Mouse (Mus musculus) adrenal gland (tissue): ENCODE data around the gene Scg5.

Experiments
- intact Hi-C: fragments of 180-260 bp; cut with DNase I; formaldehyde crosslinking; loops from one replicate; pipeline ENCODE4 v1.15.1; 2025

Scg5 gene

GRCm38 (mm10) chr2:113806851-113807577 lies 21.9 kb downstream of the Scg5 start:
- intact Hi-C loops: loop anchor here (5.0 kb wide), 3 partner anchors 160 to 310 kb away; no protein-coding TSS in a partner anchor

- intact Hi-C loops: loop anchor here (5.0 kb wide), 3 partner anchors 158 to 308 kb away; no protein-coding TSS in a partner anchor
Measured at GRCm38 (mm10) chr2:113805765-113806164, 23.2 kb downstream of the Scg5 start.

- intact Hi-C loops: no loop called here
Measured at GRCm38 (mm10) chr2:113803753-113804152, 25.2 kb downstream of the Scg5 start.

- intact Hi-C loops: no loop called here
Measured at GRCm38 (mm10) chr2:113800846-113801245, 28.1 kb downstream of the Scg5 start.

GRCm38 (mm10) chr2:113798605-113799004 lies 30.3 kb downstream of the Scg5 start:
- intact Hi-C loops: no loop called here

- intact Hi-C loops: no loop called here
Measured at GRCm38 (mm10) chr2:113795186-113795585, 33.7 kb downstream of the Scg5 start.

- intact Hi-C loops: no loop called here
Measured at GRCm38 (mm10) chr2:113793521-113793920, 35.4 kb downstream of the Scg5 start.

- intact Hi-C loops: no loop called here
Measured at GRCm38 (mm10) chr2:113788821-113789387, 40.0 kb downstream of the Scg5 start.

- intact Hi-C loops: no loop called here
Measured at GRCm38 (mm10) chr2:113787882-113788281, 41.0 kb downstream of the Scg5 start.

- intact Hi-C loops: no loop called here
Measured at GRCm38 (mm10) chr2:113784851-113785250, 44.1 kb downstream of the Scg5 start.

- intact Hi-C loops: no loop called here
Measured at GRCm38 (mm10) chr2:113781521-113781920, 47.4 kb downstream of the Scg5 start.

- intact Hi-C loops: no loop called here
Measured at GRCm38 (mm10) chr2:113781107-113781506, 47.8 kb downstream of the Scg5 start.

GRCm38 (mm10) chr2:113779336-113779735 lies 49.6 kb downstream of the Scg5 start:
- intact Hi-C loops: no loop called here

GRCm38 (mm10) chr2:113778036-113778435 lies 50.9 kb downstream of the Scg5 start:
- intact Hi-C loops: no loop called here

- intact Hi-C loops: no loop called here
Measured at GRCm38 (mm10) chr2:113776297-113776696, 52.6 kb downstream of the Scg5 start.

- intact Hi-C loops: no loop called here
Measured at GRCm38 (mm10) chr2:113774150-113774805, 54.6 kb downstream of the Scg5 start.

- intact Hi-C loops: no loop called here
Measured at GRCm38 (mm10) chr2:113768541-113769303, 60.2 kb downstream of the Scg5 start.

GRCm38 (mm10) chr2:113765885-113766284 lies 63.0 kb downstream of the Scg5 start:
- intact Hi-C loops: no loop called here

- intact Hi-C loops: no loop called here
Measured at GRCm38 (mm10) chr2:113764968-113765367, 64.0 kb downstream of the Scg5 start.

GRCm38 (mm10) chr2:113758311-113759161 lies 70.4 kb downstream of the Scg5 start, which contains the start of gene Grem1:
Gene Grem1 (minus strand): TSS chr2:113758646.
- intact Hi-C loops: no loop called here
